Mouse (Mus musculus): ENCODE results near the gene Rasal1. TPM values are rescaled to one million over a fixed set of nuclear protein-coding genes. Genes with fewer than 3 reads are reported as not detected.

The Rasal1 gene
- polyA plus RNA-seq, 1 experiment = 2.0 TPM

DNA sequence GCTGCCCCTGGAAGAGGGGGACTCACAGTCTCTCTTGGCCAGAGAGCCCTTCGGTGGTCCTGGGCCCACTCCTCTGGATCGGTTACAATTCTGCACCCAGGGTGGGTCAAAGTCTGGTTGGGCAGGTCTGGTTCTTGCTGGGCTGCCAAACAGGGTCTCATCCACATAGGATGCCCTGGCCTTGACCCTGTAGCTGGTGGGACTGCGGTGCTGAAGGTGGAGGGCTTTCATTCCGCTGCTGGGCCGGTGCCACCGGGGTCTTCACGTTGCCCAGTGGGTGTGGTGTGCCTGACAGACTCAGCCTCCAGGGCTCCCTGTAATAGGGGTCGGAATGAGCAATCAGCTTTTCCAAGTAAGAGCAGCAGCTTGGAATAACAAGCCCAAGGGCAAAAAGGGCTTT lies 37.2 kb upstream of the Rasal1 start:
- H3K27ac ChIP-seq (ENCODE audit: insufficient read depth, low read length) = no peak overlapping the region
- no peak for TF ChIP-seq POLR2A (IDR thresholded peaks at IDR 0.05; ENCODE audit: insufficient read depth, low read length)
- TF ChIP-seq CTCF (IDR thresholded peaks at IDR 0.05; ENCODE audit: low read depth, low read length) = no peak
- no peak for TF ChIP-seq EP300 (IDR thresholded peaks at IDR 0.05; ENCODE audit: insufficient read depth, low read depth, low read length)
- no peaks in the 10 kb centered on the region for H3K36me3 ChIP-seq (ENCODE audit: control insufficient read depth, insufficient read depth, low read length, poor library complexity, severe bottlenecking)
- no peaks in the 10 kb centered on the region for H3K27me3 ChIP-seq (ENCODE audit: control insufficient read depth, insufficient read depth, low read length, poor library complexity, severe bottlenecking)
- H3K9ac ChIP-seq (ENCODE audit: low read depth, poor library complexity, severe bottlenecking) = peak overlapping the region; percentile 24
- peak overlapping the region; percentile 76 for H3K4me3 ChIP-seq (ENCODE audit: low read depth, low read length)
- H3K4me1 ChIP-seq (ENCODE audit: control insufficient read depth, insufficient read depth, low read length) = no peaks in the 10 kb centered on the region
- H3K9me3 ChIP-seq (replicated peaks; ENCODE audit: control insufficient read depth, insufficient read depth, low read length, poor library complexity, severe bottlenecking) = no peaks in the 10 kb centered on the region

DNA sequence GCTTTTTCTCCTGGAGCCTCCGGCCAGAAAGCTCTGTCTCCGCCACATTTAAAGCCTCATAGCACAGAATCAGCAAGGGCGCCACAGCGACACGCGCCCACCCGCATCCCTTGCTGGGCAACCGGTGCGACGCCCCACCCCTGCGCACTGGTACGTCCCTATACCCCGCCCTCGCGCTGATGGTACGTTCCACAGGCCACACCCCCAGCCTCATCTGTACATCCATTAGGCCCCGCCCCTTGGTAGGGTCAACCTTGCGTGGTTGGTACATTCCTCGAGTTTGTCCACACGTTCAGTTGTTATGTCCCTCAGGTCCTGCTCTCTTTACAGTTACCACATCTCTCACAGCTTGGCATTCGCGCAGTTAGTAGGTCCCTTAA lies 36.2 kb upstream of the Rasal1 start, which contains the start of the genes Rita1 and Ddx54:
Gene Rita1 (minus strand): TSS at position 148 of the 380 bp plus-strand sequence.
Gene Ddx54 (plus strand): TSS at position 298 of the 380 bp plus-strand sequence.
- no peaks in the 10 kb centered on the region for H3K27me3 ChIP-seq (ENCODE audit: control insufficient read depth, insufficient read depth, low read length, poor library complexity, severe bottlenecking)
- peaks cover 3% of the 10 kb centered on the region; the same call in 1 of the 2 replicates for H3K36me3 ChIP-seq (ENCODE audit: control insufficient read depth, insufficient read depth, low read length, poor library complexity, severe bottlenecking)
- no peaks in the 10 kb centered on the region for H3K4me1 ChIP-seq (ENCODE audit: control insufficient read depth, insufficient read depth, low read length)
- TF ChIP-seq EP300 (IDR thresholded peaks at IDR 0.05; ENCODE audit: insufficient read depth, low read depth, low read length) (peak; percentile 73), CTCF (IDR thresholded peaks at IDR 0.05; ENCODE audit: low read depth, low read length) (no peak), POLR2A (IDR thresholded peaks at IDR 0.05; ENCODE audit: insufficient read depth, low read length) (peak; percentile 48)
- H3K9ac ChIP-seq (ENCODE audit: low read depth, poor library complexity, severe bottlenecking) = peak within 1 kb of the TSS; percentile 69
- H3K27ac ChIP-seq (ENCODE audit: insufficient read depth, low read length) = peak within 1 kb of the TSS; percentile 38; the same call in 1 of the 2 replicates
- no peaks in the 10 kb centered on the region for H3K9me3 ChIP-seq (replicated peaks; ENCODE audit: control insufficient read depth, insufficient read depth, low read length, poor library complexity, severe bottlenecking)
- H3K4me3 ChIP-seq (ENCODE audit: low read depth, low read length) = peak within 1 kb of the TSS; percentile 98

DNA sequence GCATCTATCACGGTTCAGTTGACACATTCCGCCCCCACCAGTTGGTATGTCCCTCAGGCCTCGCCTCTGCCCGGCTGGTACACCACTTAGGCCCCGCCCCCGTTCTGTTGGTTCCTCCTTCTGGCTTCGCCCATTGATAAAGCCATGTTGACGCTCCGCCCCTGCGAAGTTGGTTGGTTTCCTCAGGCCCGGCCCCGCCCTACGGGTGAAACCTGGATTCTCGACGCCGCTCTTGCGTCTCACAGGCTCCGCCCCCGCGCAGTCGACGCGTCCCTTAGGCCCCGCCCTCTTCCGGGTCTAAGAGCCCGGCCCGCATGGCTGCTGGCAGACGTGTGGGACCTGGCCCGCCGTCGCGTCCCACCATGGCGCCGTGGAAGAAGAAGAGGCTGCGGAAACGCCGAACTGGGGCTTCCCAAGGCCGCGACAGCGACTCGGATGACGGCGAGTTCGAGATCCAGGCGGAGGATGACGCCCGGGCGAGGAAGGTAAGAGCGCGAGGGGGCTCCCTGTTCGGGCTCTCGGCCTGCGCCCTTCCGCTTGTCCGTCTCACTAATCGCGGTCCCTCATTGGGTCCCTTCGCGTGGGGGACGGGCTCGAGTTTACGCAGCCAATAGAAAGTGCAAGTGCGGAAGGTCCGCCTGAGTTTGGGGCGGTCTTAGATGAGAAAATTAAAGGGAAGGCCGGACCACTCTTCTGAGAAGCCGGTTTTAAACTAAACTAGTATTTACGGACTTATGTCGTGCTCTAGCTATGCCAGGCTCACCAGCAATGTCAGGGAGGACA lies 35.6 kb upstream of the Rasal1 start:
- H3K27me3 ChIP-seq (ENCODE audit: control insufficient read depth, insufficient read depth, low read length, poor library complexity, severe bottlenecking) = no peaks in the 10 kb centered on the region
- H3K9ac ChIP-seq (ENCODE audit: low read depth, poor library complexity, severe bottlenecking) = peak overlapping the region; percentile 69
- TF ChIP-seq EP300 (IDR thresholded peaks at IDR 0.05; ENCODE audit: insufficient read depth, low read depth, low read length) (no peak), CTCF (IDR thresholded peaks at IDR 0.05; ENCODE audit: low read depth, low read length) (no peak), POLR2A (IDR thresholded peaks at IDR 0.05; ENCODE audit: insufficient read depth, low read length) (peak; percentile 65)
- H3K27ac ChIP-seq (ENCODE audit: insufficient read depth, low read length) = peak overlapping the region; percentile 38; the same call in 1 of the 2 replicates
- H3K4me1 ChIP-seq (ENCODE audit: control insufficient read depth, insufficient read depth, low read length) = no peaks in the 10 kb centered on the region
- H3K9me3 ChIP-seq (replicated peaks; ENCODE audit: control insufficient read depth, insufficient read depth, low read length, poor library complexity, severe bottlenecking) = no peaks in the 10 kb centered on the region
- H3K4me3 ChIP-seq (ENCODE audit: low read depth, low read length) = peak overlapping the region; percentile 98
- H3K36me3 ChIP-seq (ENCODE audit: control insufficient read depth, insufficient read depth, low read length, poor library complexity, severe bottlenecking) = peaks cover 4% of the 10 kb centered on the region

DNA sequence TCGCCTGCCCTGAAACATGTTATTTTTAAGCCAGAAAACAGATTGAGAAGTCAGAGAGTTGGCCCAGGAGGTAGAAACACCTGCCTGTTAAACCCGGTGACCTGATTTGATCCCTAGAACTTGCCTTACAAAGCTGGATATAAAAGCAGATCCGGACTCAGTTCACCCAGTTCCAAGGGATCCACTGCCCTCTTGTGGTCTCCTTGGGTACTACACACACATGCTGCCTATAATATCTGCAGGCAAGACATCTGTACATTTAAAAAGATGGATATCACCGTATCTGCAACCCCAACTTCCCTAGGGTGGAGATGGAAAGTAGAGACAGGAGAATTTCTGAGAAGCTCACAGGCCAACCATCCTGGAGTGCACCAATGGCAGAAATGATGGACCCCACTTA lies 32.7 kb upstream of the Rasal1 start:
- Histone ChIP-seq H3K27me3 (ENCODE audit: control insufficient read depth, insufficient read depth, low read length, poor library complexity, severe bottlenecking) (no peaks in the 10 kb centered on the region), H3K36me3 (ENCODE audit: control insufficient read depth, insufficient read depth, low read length, poor library complexity, severe bottlenecking) (peaks cover 17% of the 10 kb centered on the region), H3K9ac (ENCODE audit: low read depth, poor library complexity, severe bottlenecking) (no peak overlapping the region), H3K4me3 (ENCODE audit: low read depth, low read length) (no peak overlapping the region), H3K27ac (ENCODE audit: insufficient read depth, low read length) (no peak overlapping the region), H3K9me3 (replicated peaks; ENCODE audit: control insufficient read depth, insufficient read depth, low read length, poor library complexity, severe bottlenecking) (no peaks in the 10 kb centered on the region), H3K4me1 (ENCODE audit: control insufficient read depth, insufficient read depth, low read length) (peaks cover 7% of the 10 kb centered on the region)
- TF ChIP-seq EP300 (IDR thresholded peaks at IDR 0.05; ENCODE audit: insufficient read depth, low read depth, low read length) (no peak), CTCF (IDR thresholded peaks at IDR 0.05; ENCODE audit: low read depth, low read length) (peak; percentile 26), POLR2A (IDR thresholded peaks at IDR 0.05; ENCODE audit: insufficient read depth, low read length) (no peak)

DNA sequence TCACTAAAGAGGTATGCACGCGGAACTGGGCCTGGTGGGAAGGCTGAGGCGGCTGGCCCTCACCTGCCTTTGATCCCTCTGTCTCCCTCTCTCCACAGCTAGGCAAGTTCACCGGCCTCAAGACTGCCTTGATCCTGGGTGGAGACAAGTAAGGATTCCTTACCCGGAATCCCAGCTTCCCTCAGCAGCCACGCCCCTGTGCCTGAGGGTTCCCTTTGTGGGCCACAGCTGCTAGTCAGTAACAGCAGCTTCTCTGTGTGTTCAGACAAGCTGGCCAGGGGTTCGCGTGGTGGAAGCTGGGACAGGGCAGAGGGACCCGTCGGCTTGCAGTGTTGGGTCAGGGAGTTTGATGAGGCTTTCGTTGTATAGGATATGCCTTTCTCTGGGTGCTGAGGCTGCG lies 29.8 kb upstream of the Rasal1 start:
- H3K4me3 ChIP-seq (ENCODE audit: low read depth, low read length) = no peak overlapping the region
- H3K4me1 ChIP-seq (ENCODE audit: control insufficient read depth, insufficient read depth, low read length) = peaks cover 8% of the 10 kb centered on the region
- H3K9me3 ChIP-seq (replicated peaks; ENCODE audit: control insufficient read depth, insufficient read depth, low read length, poor library complexity, severe bottlenecking) = no peaks in the 10 kb centered on the region
- peaks cover 32% of the 10 kb centered on the region for H3K36me3 ChIP-seq (ENCODE audit: control insufficient read depth, insufficient read depth, low read length, poor library complexity, severe bottlenecking)
- no peaks in the 10 kb centered on the region for H3K27me3 ChIP-seq (ENCODE audit: control insufficient read depth, insufficient read depth, low read length, poor library complexity, severe bottlenecking)
- H3K9ac ChIP-seq (ENCODE audit: low read depth, poor library complexity, severe bottlenecking) = no peak overlapping the region
- TF ChIP-seq EP300 (IDR thresholded peaks at IDR 0.05; ENCODE audit: insufficient read depth, low read depth, low read length) (peak; percentile 72; the same call in 1 of the 2 replicates), POLR2A (IDR thresholded peaks at IDR 0.05; ENCODE audit: insufficient read depth, low read length) (no peak)
- peak overlapping the region; percentile 63 for H3K27ac ChIP-seq (ENCODE audit: insufficient read depth, low read length)

DNA sequence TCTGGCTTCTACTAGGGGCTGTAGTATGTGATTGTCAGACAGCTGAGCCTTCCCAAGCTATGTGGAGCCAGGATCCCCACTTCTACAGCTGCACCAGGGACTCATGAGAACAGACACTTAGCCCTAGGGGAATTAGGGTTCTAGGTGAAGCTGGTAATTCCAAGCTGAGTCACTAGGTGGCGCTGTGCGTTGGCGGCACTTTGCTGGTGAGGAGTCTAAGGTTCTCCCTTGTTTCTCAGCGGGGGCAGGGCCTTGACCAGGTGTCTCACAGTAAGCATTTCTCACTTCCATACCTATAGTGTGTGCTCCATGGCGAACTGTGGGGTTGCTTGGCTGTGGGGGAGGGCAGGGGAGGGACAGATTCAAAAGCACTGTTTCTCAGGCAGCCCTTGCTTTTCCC lies 29.4 kb upstream of the Rasal1 start:
- H3K4me3 ChIP-seq (ENCODE audit: low read depth, low read length) = no peak overlapping the region
- peaks cover 8% of the 10 kb centered on the region for H3K4me1 ChIP-seq (ENCODE audit: control insufficient read depth, insufficient read depth, low read length)
- peak overlapping the region; percentile 63 for H3K27ac ChIP-seq (ENCODE audit: insufficient read depth, low read length)
- H3K9ac ChIP-seq (ENCODE audit: low read depth, poor library complexity, severe bottlenecking) = no peak overlapping the region
- peaks cover 35% of the 10 kb centered on the region for H3K36me3 ChIP-seq (ENCODE audit: control insufficient read depth, insufficient read depth, low read length, poor library complexity, severe bottlenecking)
- H3K9me3 ChIP-seq (replicated peaks; ENCODE audit: control insufficient read depth, insufficient read depth, low read length, poor library complexity, severe bottlenecking) = no peaks in the 10 kb centered on the region
- TF ChIP-seq EP300 (IDR thresholded peaks at IDR 0.05; ENCODE audit: insufficient read depth, low read depth, low read length) (no peak), CTCF (IDR thresholded peaks at IDR 0.05; ENCODE audit: low read depth, low read length) (peak; percentile 99)
- no peaks in the 10 kb centered on the region for H3K27me3 ChIP-seq (ENCODE audit: control insufficient read depth, insufficient read depth, low read length, poor library complexity, severe bottlenecking)

Measured in ES-Bruce4 (cell line).